23 mouse cellular contexts compared by ENCODE assay signal in genomic region chr16:20403327-20403726, GRCm38 (mm10).
"Had no signal": no experiment of that assay in that cellular context is flagged by ENCODE, and none has a peak within 500 bp of the region (broad histone marks: within the 10 kb centered on the region; RNA-seq: fewer than 3 reads in every experiment).

No protein-coding gene starts in this region.

- H3K27ac ChIP-seq: liver, embryonic 15.5 days; lung, embryonic 15.5 days; macrophage; midbrain, embryonic 13.5 days; midbrain, embryonic 15.5 days; neural tube, embryonic 13.5 days; neural tube, embryonic 15.5 days; stomach, embryonic 15.5 days; stomach, postnatal 0 days had no signal

- H3K4me3 ChIP-seq: liver, embryonic 15.5 days; lung, embryonic 15.5 days; megakaryocyte, embryonic 14.5 days; midbrain, embryonic 13.5 days; midbrain, embryonic 15.5 days; myocyte; neural tube, embryonic 13.5 days; neural tube, embryonic 15.5 days; stomach, embryonic 15.5 days had no signal

- H3K4me1 ChIP-seq: liver, embryonic 15.5 days; lung, embryonic 15.5 days; megakaryocyte, embryonic 14.5 days; midbrain, embryonic 13.5 days; midbrain, embryonic 15.5 days; neural tube, embryonic 13.5 days; neural tube, embryonic 15.5 days; stomach, embryonic 15.5 days had no signal

- ATAC-seq: liver, postnatal 0 days; lung, postnatal 0 days; midbrain, embryonic 13.5 days; midbrain, embryonic 15.5 days had no signal

- DNase-seq: liver, postnatal 0 days; lung, adult 2 months; lung, postnatal 14 days; lung, postnatal 36 days; retina, postnatal 1 day; right cerebral cortex, adult 18-20 months; right cerebral cortex, postnatal 25 days; right cerebral cortex, postnatal 4 days; thymus, adult 2 months; thymus, postnatal 25 days; thymus, postnatal 4 days had no signal
